ENCODE assay signal across 11 mouse cellular contexts in the genomic region with DNA sequence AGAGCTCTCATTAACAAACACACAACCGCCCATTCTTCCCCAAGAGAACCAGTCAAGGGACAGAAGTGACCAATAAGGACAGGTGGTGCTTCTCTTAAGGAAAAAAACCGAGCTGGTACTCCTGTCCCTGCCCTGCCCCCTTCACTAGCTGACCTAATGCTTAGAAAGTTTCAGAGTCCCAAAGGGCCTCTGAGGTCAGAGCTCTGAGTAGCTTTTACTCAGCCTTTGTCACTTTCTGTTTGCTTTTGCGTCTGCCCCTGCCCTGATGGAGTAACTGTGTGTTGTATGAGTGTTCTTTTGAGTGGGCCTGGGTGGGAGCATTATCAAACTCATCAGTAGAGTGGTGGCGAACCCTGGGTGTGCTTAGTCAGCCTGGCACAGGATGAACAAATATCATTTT. TPM values are rescaled to one million over a fixed set of nuclear protein-coding genes. Genes with fewer than 3 reads are reported as not detected.
DNase-seq lines count a peak whose midpoint lies in the region; ATAC-seq and TF ChIP-seq lines count a peak whose summit lies in the region.
"Had no signal": no experiment of that assay in that cellular context is flagged by ENCODE, and none has a peak within 500 bp of the region (broad histone marks: within the 10 kb centered on the region; RNA-seq: fewer than 3 reads in every experiment).

No protein-coding gene starts in this region.

- peaks cover 29% of the 10 kb centered on the region for H3K27me3 ChIP-seq in hindbrain, embryonic 10.5 days (ENCODE audit: insufficient read depth, poor library complexity, severe bottlenecking)
- no peaks in the 10 kb centered on the region for H3K27me3 ChIP-seq in hindbrain, postnatal 0 days (ENCODE audit: insufficient read depth, low read length)
- H3K27me3 ChIP-seq in embryonic facial prominence, embryonic 11.5 days (ENCODE audit: control insufficient read depth, insufficient read depth, low read length): no peaks in the 10 kb centered on the region
- peaks cover 6% of the 10 kb centered on the region; the same call in 1 of the 2 replicates for H3K27me3 ChIP-seq in forebrain, embryonic 13.5 days
- H3K27me3 ChIP-seq: Patski had no signal

- WGBS in hindbrain, embryonic 10.5 days: 32% methylated on average over 4 of the region's 4 CpGs
- 50% methylated on average over 4 of the region's 4 CpGs for WGBS in hindbrain, postnatal 0 days
- WGBS in embryonic facial prominence, embryonic 11.5 days: 25% methylated on average over 4 of the region's 4 CpGs
- WGBS in forebrain, embryonic 13.5 days: 44% methylated on average over 4 of the region's 4 CpGs

- H3K9ac ChIP-seq in hindbrain, postnatal 0 days (replicated peaks; ENCODE audit: low read length): no peak overlapping the region
- no peak overlapping the region for H3K9ac ChIP-seq in embryonic facial prominence, embryonic 11.5 days (replicated peaks; ENCODE audit: low read length)
- no peak overlapping the region for H3K9ac ChIP-seq in forebrain, embryonic 13.5 days

- no peak overlapping the region for H3K4me2 ChIP-seq in hindbrain, postnatal 0 days (ENCODE audit: low read depth, low read length)
- no peak overlapping the region for H3K4me2 ChIP-seq in embryonic facial prominence, embryonic 11.5 days (ENCODE audit: low read depth, low read length)
- no peak overlapping the region for H3K4me2 ChIP-seq in forebrain, embryonic 13.5 days

- DNase-seq in hindbrain, embryonic 10.5 days (ENCODE audit: low spot score): no peak
- no peak for DNase-seq in hindbrain, postnatal 0 days (ENCODE audit: low spot score)
- peak; percentile 34 for DNase-seq in CD4-positive, CD25-positive, alpha-beta regulatory T cell, adult 2 months (ENCODE audit: low read depth, low spot score)
- peak; percentile 51 for DNase-seq in embryonic facial prominence, embryonic 11.5 days (ENCODE audit: low spot score)
- no peak for DNase-seq in gastrocnemius, adult 8-10 months (ENCODE audit: low spot score in 2 of 2)
- no peak for DNase-seq in layer of hippocampus, postnatal 10 days (ENCODE audit: low spot score in 2 of 2)
- DNase-seq: left cerebral cortex, postnatal 4 days had no signal

- ATAC-seq in hindbrain, postnatal 0 days: no peak
- ATAC-seq in embryonic facial prominence, embryonic 11.5 days (replicated peaks; ENCODE audit: insufficient number of reproducible peaks, low FRiP score, low TSS enrichment, low read depth): no peak; the same call in 1 of the 2 replicates
- ATAC-seq in megakaryocyte progenitor cell, adult 5-6 weeks (replicated peaks; ENCODE audit: poor library complexity): 0 out of 2 replicates have a peak, but pooled peaks have one; percentile 15
- no peak for ATAC-seq in forebrain, embryonic 13.5 days
- ATAC-seq: hindbrain, embryonic 16.5 days; Patski had no signal

- peak overlapping the region; percentile 35; the same call in 1 of the 2 replicates for H3K27ac ChIP-seq in hindbrain, embryonic 10.5 days
- H3K27ac ChIP-seq in hindbrain, postnatal 0 days: no peak overlapping the region
- no peak overlapping the region; the same call in 1 of the 2 replicates for H3K27ac ChIP-seq in embryonic facial prominence, embryonic 11.5 days (replicated peaks; ENCODE audit: low read depth, low read length)
- no peak overlapping the region for H3K27ac ChIP-seq in forebrain, embryonic 13.5 days

- H3K4me1 ChIP-seq in hindbrain, embryonic 10.5 days (replicated peaks): peaks cover 42% of the 10 kb centered on the region
- peaks cover 9% of the 10 kb centered on the region for H3K4me1 ChIP-seq in hindbrain, postnatal 0 days (ENCODE audit: insufficient read depth, low read length)
- H3K4me1 ChIP-seq in embryonic facial prominence, embryonic 11.5 days (ENCODE audit: control insufficient read depth, insufficient read depth, low read length): peaks cover 4% of the 10 kb centered on the region
- peaks cover 49% of the 10 kb centered on the region for H3K4me1 ChIP-seq in forebrain, embryonic 13.5 days

- H3K36me3 ChIP-seq in hindbrain, embryonic 10.5 days: no peaks in the 10 kb centered on the region
- no peaks in the 10 kb centered on the region for H3K36me3 ChIP-seq in hindbrain, postnatal 0 days (ENCODE audit: insufficient read depth, low read length)
- no peaks in the 10 kb centered on the region; the same call in 1 of the 2 replicates for H3K36me3 ChIP-seq in embryonic facial prominence, embryonic 11.5 days (replicated peaks; ENCODE audit: control insufficient read depth, insufficient read depth, low read depth, low read length)
- H3K36me3 ChIP-seq in forebrain, embryonic 13.5 days (ENCODE audit: poor library complexity, severe bottlenecking): no peaks in the 10 kb centered on the region

- no peak for TF ChIP-seq CTCF in hindbrain, postnatal 0 days (IDR thresholded peaks at IDR 0.05; ENCODE audit: low read depth)

- no peak overlapping the region for H3K4me3 ChIP-seq in hindbrain, embryonic 10.5 days
- H3K4me3 ChIP-seq in hindbrain, postnatal 0 days (ENCODE audit: low read length): no peak overlapping the region
- no peak overlapping the region for H3K4me3 ChIP-seq in embryonic facial prominence, embryonic 11.5 days (ENCODE audit: low read depth, low read length)
- H3K4me3 ChIP-seq in forebrain, embryonic 13.5 days: no peak overlapping the region

- H3K9me3 ChIP-seq in hindbrain, embryonic 10.5 days: no peaks in the 10 kb centered on the region
- no peaks in the 10 kb centered on the region for H3K9me3 ChIP-seq in hindbrain, postnatal 0 days (ENCODE audit: low read length)
- H3K9me3 ChIP-seq in embryonic facial prominence, embryonic 11.5 days (replicated peaks; ENCODE audit: control insufficient read depth, low read length): no peaks in the 10 kb centered on the region
- H3K9me3 ChIP-seq in forebrain, embryonic 13.5 days (replicated peaks): no peaks in the 10 kb centered on the region

RNA-seq across cellular contexts. Expression of a gene that starts 9.0 kb away (rescaled TPM):
- 4.1 and 7.0 TPM in 2 replicates for polyA plus RNA-seq in hindbrain, embryonic 10.5 days (2016; fragmentation: Nextera tagmentation; extraction: Ambion mirVana)
- 51.4 and 60.5 TPM in 2 replicates for total RNA-seq in hindbrain, postnatal 0 days (2014; rRNA removed)
- 5.2 and 5.7 TPM in 2 replicates for polyA plus RNA-seq in hindbrain, postnatal 0 days (2015; fragmentation: Nextera tagmentation; extraction: Ambion mirVana)
- polyA plus RNA-seq in embryonic facial prominence, embryonic 11.5 days (2014; fragmentation: Nextera tagmentation; extraction: Ambion mirVana): 16.4 and 19.0 TPM in 2 replicates
- 6.8 and 12.1 TPM in 2 replicates for total RNA-seq in megakaryocyte progenitor cell, adult 5-6 weeks (2015)
- total RNA-seq in megakaryocyte progenitor cell, adult 5-6 weeks (2017): 5.1 and 5.7 TPM in 2 replicates
- polyA plus RNA-seq in forebrain, embryonic 13.5 days (2015; fragmentation: Nextera tagmentation; extraction: Ambion mirVana): 8.6 and 12.2 TPM in 2 replicates
- total RNA-seq in gastrocnemius, adult 8-10 months (2022): 1 to 10 TPM; 4.7 to 9.9 (median 6.4) TPM
- 10 to 100 TPM; 16.5 to 21.5 TPM for total RNA-seq in layer of hippocampus, postnatal 10 days (2021)

RNA-seq across cellular contexts. Expression of a gene that starts 38.2 kb away (rescaled TPM):
- polyA plus RNA-seq in hindbrain, embryonic 10.5 days (2016; fragmentation: Nextera tagmentation; extraction: Ambion mirVana): 0.55 and 1.1 TPM in 2 replicates
- total RNA-seq in hindbrain, postnatal 0 days (2014; rRNA removed): 4.7 and 8.4 TPM in 2 replicates
- polyA plus RNA-seq in hindbrain, postnatal 0 days (2015; fragmentation: Nextera tagmentation; extraction: Ambion mirVana): 2.7 and 3.0 TPM in 2 replicates
- polyA plus RNA-seq in embryonic facial prominence, embryonic 11.5 days (2014; fragmentation: Nextera tagmentation; extraction: Ambion mirVana): 3.7 and 4.5 TPM in 2 replicates
- 4.6 and 7.6 TPM in 2 replicates for total RNA-seq in megakaryocyte progenitor cell, adult 5-6 weeks (2015)
- 3.3 and 4.1 TPM in 2 replicates for total RNA-seq in megakaryocyte progenitor cell, adult 5-6 weeks (2017)
- 0.50 and 0.52 TPM in 2 replicates for polyA plus RNA-seq in forebrain, embryonic 13.5 days (2015; fragmentation: Nextera tagmentation; extraction: Ambion mirVana)
- 10 to 100 TPM; 12.4 to 16.1 (median 13.3) TPM for total RNA-seq in gastrocnemius, adult 8-10 months (2022)
- 1 to 10 TPM; 3.0 to 3.7 TPM for total RNA-seq in layer of hippocampus, postnatal 10 days (2021)

RNA-seq across cellular contexts. Expression of a gene that starts 50.1 kb away (rescaled TPM):
- polyA plus RNA-seq in hindbrain, embryonic 10.5 days (2016; fragmentation: Nextera tagmentation; extraction: Ambion mirVana): 84.4 and 101 TPM in 2 replicates
- 77.1 and 84.2 TPM in 2 replicates for total RNA-seq in hindbrain, postnatal 0 days (2014; rRNA removed)
- 81.2 and 82.2 TPM in 2 replicates for polyA plus RNA-seq in hindbrain, postnatal 0 days (2015; fragmentation: Nextera tagmentation; extraction: Ambion mirVana)
- polyA plus RNA-seq in embryonic facial prominence, embryonic 11.5 days (2014; fragmentation: Nextera tagmentation; extraction: Ambion mirVana): 93.3 and 103 TPM in 2 replicates
- total RNA-seq in megakaryocyte progenitor cell, adult 5-6 weeks (2015): 11.2 and 17.6 TPM in 2 replicates
- total RNA-seq in megakaryocyte progenitor cell, adult 5-6 weeks (2017): 31.0 and 32.6 TPM in 2 replicates
- 114 and 115 TPM in 2 replicates for polyA plus RNA-seq in forebrain, embryonic 13.5 days (2015; fragmentation: Nextera tagmentation; extraction: Ambion mirVana)
- total RNA-seq in gastrocnemius, adult 8-10 months (2022): 10 to 100 TPM; 12.1 to 14.6 (median 13.0) TPM
- total RNA-seq in layer of hippocampus, postnatal 10 days (2021): 10 to 100 TPM; 84.5 to 90.1 TPM

Comparison
In these comparisons a context has a peak if more than half of its experiments do, and no peak if none do; other contexts are left out.
1. DNase-seq: peak in CD4-positive, CD25-positive, alpha-beta regulatory T cell, adult 2 months (single experiment) and embryonic facial prominence, embryonic 11.5 days (single experiment); none in hindbrain, embryonic 10.5 days (single experiment), hindbrain, postnatal 0 days (single experiment), gastrocnemius, adult 8-10 months (0 of 2) and layer of hippocampus, postnatal 10 days (0 of 2).